Mouse (Mus musculus): Measurements from ENCODE around the gene Fgb. TPM values are rescaled to one million over a fixed set of nuclear protein-coding genes. Genes with fewer than 3 reads are reported as not detected.

Fgb gene
- polyA plus RNA-seq (2014; fragmentation: Illumina TruSeq; extraction: RNeasy Lipid Tissue Mini Kit (QIAGEN cat#74804); ENCODE audit: low read depth, low replicate concordance) = not detected

DNA sequence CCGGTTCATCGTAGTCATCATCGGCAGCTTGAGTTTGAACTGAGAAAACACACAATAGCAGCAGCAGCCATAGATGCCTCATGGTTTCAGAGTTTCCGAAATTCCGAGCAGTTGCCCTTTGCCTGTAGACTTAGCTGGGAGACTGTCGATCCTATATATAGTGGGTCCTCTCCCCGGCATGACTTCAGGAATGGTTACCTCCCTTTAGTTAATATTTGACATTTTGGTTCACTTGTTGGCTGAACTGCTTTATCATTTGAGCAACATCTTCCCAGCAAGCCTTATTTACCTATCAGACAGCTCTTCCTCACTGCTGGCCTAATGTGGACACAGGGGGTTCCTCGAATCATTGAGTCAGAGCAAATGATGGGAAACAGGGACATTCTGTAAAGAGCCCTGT is at the start of gene Fgb:
Gene Fgb, minus strand, starts transcription at position 184 of the 400 bp plus-strand sequence.

DNA sequence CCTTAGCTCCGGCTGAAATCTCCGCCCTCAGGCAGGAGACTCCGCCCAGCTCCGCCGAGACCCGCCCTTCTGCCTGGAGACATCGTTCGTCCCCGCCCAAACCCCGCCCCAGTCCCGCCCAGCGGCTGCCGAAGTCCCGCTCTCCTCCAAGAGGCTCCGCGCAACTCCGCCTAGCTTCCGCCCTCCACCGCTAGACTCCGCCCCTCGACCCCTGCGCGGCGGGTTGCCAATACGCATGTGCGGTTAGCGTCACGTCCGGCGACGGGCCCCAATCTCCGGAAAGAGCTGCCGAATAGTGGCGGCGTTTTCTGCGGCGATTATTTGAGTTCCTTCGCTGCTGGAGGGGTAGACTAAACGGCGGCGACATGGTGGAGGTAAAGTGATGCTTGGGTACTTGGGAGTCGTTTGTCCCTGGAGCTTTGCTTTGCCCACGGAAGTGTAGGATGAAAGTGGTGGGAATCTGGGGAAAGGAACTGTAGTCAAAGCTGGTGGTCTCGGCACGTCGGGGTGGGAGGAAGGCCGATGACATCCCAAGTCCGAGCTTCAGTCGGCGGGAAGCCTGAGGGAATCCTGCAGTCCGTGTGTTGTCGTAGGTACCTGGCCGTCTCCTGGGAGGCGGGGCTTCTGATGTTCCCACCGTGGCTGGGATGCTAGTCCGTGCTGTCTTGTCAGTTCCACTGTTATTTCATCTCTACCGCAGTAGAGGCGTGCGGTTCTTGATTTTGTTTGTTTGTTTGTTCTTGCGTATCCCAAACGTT is 5.8 kb upstream of the Fgb start, which contains the start of gene Plrg1:
Gene Plrg1, plus strand, starts transcription at position 242 of the 758 bp plus-strand sequence.

DNA sequence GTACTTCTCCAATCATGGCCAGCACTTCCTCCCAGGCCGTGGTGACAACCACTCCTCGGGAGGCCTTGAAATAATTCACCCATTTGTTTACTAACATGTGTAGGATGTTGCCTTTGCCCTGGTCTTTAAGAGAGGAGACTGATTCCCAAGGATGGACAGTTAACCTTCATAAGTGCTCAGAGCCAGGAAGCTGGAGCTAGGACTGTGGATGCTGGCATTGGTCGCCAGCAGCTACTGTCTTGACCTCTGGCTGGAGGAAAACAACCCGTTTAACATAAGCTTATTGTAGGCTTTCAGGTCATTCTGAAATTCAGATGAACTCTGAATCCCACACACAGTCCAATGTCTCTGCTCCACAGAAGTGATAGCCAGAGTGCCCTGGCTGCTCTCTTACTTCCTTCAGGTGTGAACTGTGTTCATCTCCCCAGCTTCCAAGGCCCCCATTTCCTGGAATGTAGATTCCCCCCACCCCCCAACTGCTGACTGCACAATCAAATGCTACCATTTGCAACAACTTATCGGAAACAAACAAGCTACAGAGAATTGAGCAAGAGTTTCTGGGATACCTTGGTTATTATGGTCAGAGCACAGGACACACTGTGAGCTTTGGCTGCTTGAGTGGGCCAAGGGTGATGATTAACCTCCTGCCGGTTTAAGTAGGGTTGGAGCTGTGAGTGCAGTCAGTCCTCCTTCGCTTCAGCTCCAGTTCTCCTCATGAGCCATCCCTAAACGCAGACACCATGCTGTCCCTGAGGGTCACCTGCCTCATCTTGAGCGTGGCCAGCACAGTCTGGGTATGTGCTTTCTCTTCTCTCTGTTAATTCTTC is 24.0 kb downstream of the Fgb start, which contains the start of gene Fga:
Gene Fga, plus strand, starts transcription at position 602 of the 827 bp plus-strand sequence.

DNA sequence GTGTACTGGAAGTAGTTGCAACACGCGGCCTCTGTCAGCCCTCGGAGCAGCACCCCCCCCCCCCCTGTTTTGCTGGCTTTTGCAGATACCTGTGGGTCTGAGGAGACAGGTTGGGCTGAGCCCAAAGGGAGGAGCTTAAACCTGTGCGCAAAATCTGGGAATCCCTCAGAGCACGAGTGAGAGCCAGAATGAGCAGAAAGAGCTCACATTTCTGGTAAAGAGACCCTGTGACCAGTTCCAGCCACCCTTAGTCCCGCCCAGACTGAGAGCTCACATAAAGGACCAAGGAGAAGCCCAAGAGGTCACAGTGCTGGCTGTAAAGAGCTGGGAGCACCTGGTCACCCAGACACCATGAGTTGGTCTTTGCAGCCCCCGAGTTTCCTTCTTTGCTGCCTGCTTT is 42.1 kb downstream of the Fgb start, which contains the start of gene Fgg:
Gene Fgg, plus strand, starts transcription at position 168 of the 400 bp plus-strand sequence.

Other genes with a start within 250 kb of the Fgb start
- gene Rbm46, start 173.4 kb downstream of the Fgb start, polyA plus RNA-seq (2014; fragmentation: Illumina TruSeq; extraction: RNeasy Lipid Tissue Mini Kit (QIAGEN cat#74804); ENCODE audit: low read depth, low replicate concordance) = 0.41 TPM
- gene Lrat, start 145.9 kb downstream of the Fgb start, polyA plus RNA-seq (2014; fragmentation: Illumina TruSeq; extraction: RNeasy Lipid Tissue Mini Kit (QIAGEN cat#74804); ENCODE audit: low read depth, low replicate concordance) = 0.29 TPM
- gene Fgg, start 42.1 kb downstream of the Fgb start, polyA plus RNA-seq (2014; fragmentation: Illumina TruSeq; extraction: RNeasy Lipid Tissue Mini Kit (QIAGEN cat#74804); ENCODE audit: low read depth, low replicate concordance) = not detected
- not detected for gene Fga, start 23.8 kb downstream of the Fgb start, polyA plus RNA-seq (2014; fragmentation: Illumina TruSeq; extraction: RNeasy Lipid Tissue Mini Kit (QIAGEN cat#74804); ENCODE audit: low read depth, low replicate concordance)
- gene Plrg1, start 5.7 kb upstream of the Fgb start, polyA plus RNA-seq (2014; fragmentation: Illumina TruSeq; extraction: RNeasy Lipid Tissue Mini Kit (QIAGEN cat#74804); ENCODE audit: low read depth, low replicate concordance) = 27.9 TPM
- not detected for gene Dchs2, start 78.1 kb upstream of the Fgb start, polyA plus RNA-seq (2014; fragmentation: Illumina TruSeq; extraction: RNeasy Lipid Tissue Mini Kit (QIAGEN cat#74804); ENCODE audit: low read depth, low replicate concordance)

Data from adrenal gland, adult 10 weeks (tissue).